Mouse (Mus musculus) liver, embryonic 13.5 days (tissue): ENCODE results near the gene Tarbp2. TPM values are rescaled to one million over a fixed set of nuclear protein-coding genes. Genes with fewer than 3 reads are reported as not detected.
A peak's percentile ranks its signal among the peaks of the same experiment; 100 is the strongest.

Experiments
- ATAC-seq: fragments of 200-750 bp; cut with Nextera tagmentation; 2 replicates; pipeline ENCODE4 v1.8.0; 2017; ENCODE audit warnings: low read depth, mild to moderate bottlenecking, moderate number of reproducible peaks, moderate library complexity
- DNase-seq: peaks from one replicate; pipeline ENCODE4 v3.0.0; 2022
- H3K27ac ChIP-seq: fragments of 300-500 bp; sonication (generic); 2 replicates; pipeline ENCODE4 v1.5.1; 2015; ENCODE audit warnings: moderate library complexity, mild to moderate bottlenecking, inconsistent platforms
- H3K27me3 ChIP-seq: fragments of 300-500 bp; sonication (generic); 2 replicates; pipeline ENCODE4 v1.6.1; 2015; ENCODE audit warnings: mild to moderate bottlenecking, inconsistent platforms
- H3K36me3 ChIP-seq: fragments of 300-500 bp; sonication (generic); 2 replicates; pipeline ENCODE4 v1.6.1; 2015; ENCODE audit warnings: mild to moderate bottlenecking, inconsistent platforms
- H3K4me1 ChIP-seq: fragments of 300-500 bp; sonication (generic); replicated peaks from 2 replicates; pipeline ENCODE4 v1.6.1; 2015; ENCODE audit warnings: inconsistent platforms
- H3K4me2 ChIP-seq: fragments of 300-500 bp; sonication (generic); 2 replicates; pipeline ENCODE4 v1.6.1; 2015; ENCODE audit warnings: inconsistent platforms, mild to moderate bottlenecking, moderate library complexity
- H3K4me3 ChIP-seq: fragments of 300-500 bp; sonication (generic); replicated peaks from 2 replicates; pipeline ENCODE4 v1.5.1; 2015; ENCODE audit warnings: mild to moderate bottlenecking, inconsistent platforms
- H3K9ac ChIP-seq: fragments of 300-500 bp; sonication (generic); 2 replicates; pipeline ENCODE4 v1.6.1; 2015; ENCODE audit warnings: mild to moderate bottlenecking, inconsistent platforms
- H3K9me3 ChIP-seq: fragments of 300-500 bp; sonication (generic); replicated peaks from 2 replicates; pipeline ENCODE4 v1.6.1; 2016; ENCODE audit warnings: inconsistent platforms
- WGBS: fragments of 180-500 bp; shearing (Covaris S2); methylation state at CpG from one replicate; pipeline ENCODE4 v1.1.7; 2015; ENCODE audit not compliant: insufficient replicate concordance; 5-methylcytosine and 5-hydroxymethylcytosine counted together
- polyA plus RNA-seq: library from polyadenylated mRNA; unstranded; fragments of >200 nt; fragmentation: Nextera tagmentation; extraction: Ambion mirVana; gene quantifications from 2 replicates; pipeline ENCODE4 v1.2.1, GENCODE M21; 2015

The Tarbp2 gene
- polyA plus RNA-seq, 1 experiment from 2014 or later, result 52.2 TPM

DNA sequence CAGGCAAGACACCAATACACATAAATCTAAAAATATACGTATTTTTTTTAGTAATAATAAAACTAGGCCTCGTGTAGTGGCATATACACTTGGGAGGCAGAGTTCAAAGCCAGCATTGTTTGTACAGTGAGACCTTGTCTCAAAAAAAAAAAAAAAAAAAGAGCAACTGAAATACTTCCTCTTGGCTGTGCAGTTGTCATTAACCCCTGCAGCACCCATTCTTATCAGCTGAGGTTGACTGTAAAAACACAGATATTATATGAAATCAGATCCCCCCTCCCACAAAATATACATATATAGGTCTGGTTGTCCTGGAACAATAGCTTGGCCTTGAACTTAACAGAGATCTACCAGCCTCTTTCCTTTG is 11.5 kb upstream of the Tarbp2 start:
- no peaks in the 10 kb centered on the region for H3K9me3 ChIP-seq
- H3K4me1 ChIP-seq, result peaks cover 44% of the 10 kb centered on the region
- DNase-seq (no peak), ATAC-seq (no peak)
- peaks cover 36% of the 10 kb centered on the region for H3K36me3 ChIP-seq
- H3K27ac ChIP-seq, result no peak overlapping the region
- no peak overlapping the region for H3K4me3 ChIP-seq
- WGBS, result 44% methylated on average over 2 of the region's 2 CpGs
- no peak overlapping the region for H3K4me2 ChIP-seq
- H3K27me3 ChIP-seq, result peaks cover 13% of the 10 kb centered on the region
- H3K9ac ChIP-seq, result no peak overlapping the region

DNA sequence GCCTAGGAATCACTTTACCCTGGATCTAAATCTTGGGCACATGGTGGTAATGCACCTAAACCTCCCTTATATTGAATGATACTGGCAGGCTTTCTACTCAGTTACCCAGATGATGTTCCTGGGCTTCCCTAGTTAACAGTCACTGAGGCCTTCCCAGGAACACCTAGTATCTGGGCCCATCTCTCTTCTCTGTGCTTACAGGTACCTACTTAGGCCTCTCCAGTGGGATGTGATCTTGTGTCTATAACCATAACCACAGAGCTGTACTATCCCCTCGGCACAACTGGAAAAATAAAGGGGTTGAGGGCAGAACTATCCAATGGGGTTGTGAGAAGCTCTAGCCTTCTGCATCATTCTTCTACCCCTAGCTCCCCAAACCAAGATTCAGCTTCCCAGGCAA is 11.1 kb upstream of the Tarbp2 start:
- WGBS, result 65% methylated on average over 1 of the region's 1 CpGs
- DNase-seq, result no peak
- Histone ChIP-seq H3K4me1 (peaks cover 44% of the 10 kb centered on the region), H3K9ac (no peak overlapping the region), H3K27ac (no peak overlapping the region), H3K27me3 (peaks cover 17% of the 10 kb centered on the region), H3K4me2 (no peak overlapping the region), H3K9me3 (no peaks in the 10 kb centered on the region), H3K36me3 (peaks cover 32% of the 10 kb centered on the region), H3K4me3 (no peak overlapping the region)
- ATAC-seq, result no peak

DNA sequence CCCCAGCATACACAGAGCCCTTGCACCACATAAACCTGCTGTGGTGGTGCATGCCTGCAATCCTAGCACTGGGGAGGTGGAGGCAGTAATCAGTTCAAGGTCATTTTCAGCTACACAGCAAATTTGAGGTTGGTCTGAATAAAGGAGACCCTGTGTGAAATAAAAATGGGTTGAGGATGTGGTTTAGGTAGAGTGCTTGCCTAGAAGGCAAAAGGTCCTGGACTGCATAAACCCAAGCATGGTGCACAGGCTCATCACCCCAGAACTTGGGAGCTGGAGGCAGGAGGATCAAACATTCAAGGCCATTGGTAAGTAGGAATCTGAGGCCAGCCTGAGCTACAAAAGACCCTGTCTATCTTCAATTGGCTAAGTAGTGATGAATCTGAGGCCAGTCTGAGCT is 10.4 kb upstream of the Tarbp2 start:
- H3K4me3 ChIP-seq, result no peak overlapping the region
- no peak overlapping the region for H3K27ac ChIP-seq
- ATAC-seq (no peak), DNase-seq (no peak)
- H3K9ac ChIP-seq, result no peak overlapping the region
- peaks cover 22% of the 10 kb centered on the region for H3K27me3 ChIP-seq
- peaks cover 25% of the 10 kb centered on the region for H3K36me3 ChIP-seq
- no peaks in the 10 kb centered on the region for H3K9me3 ChIP-seq
- H3K4me2 ChIP-seq, result no peak overlapping the region
- peaks cover 47% of the 10 kb centered on the region for H3K4me1 ChIP-seq

DNA sequence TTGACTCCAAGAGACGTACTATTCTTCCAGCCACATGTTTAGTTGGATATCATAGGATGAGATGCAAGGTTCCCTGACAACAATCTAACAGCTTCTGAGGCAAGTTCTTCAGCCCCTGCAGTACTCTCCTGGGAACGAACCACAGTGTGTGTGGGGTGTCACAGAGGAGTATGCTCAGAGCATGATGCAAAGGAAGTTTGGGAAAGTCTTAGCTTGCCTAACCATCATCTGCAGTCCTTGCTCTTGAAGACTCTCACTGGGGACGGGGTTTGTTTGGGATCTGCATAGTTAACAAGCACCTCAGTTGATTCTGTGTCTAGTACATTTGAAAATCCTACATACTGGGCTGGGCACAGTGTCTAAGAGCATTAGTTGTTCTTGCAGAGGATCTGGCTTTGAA is 9.7 kb upstream of the Tarbp2 start:
- H3K9ac ChIP-seq, result no peak overlapping the region
- ATAC-seq, result no peak
- no peak for DNase-seq
- H3K4me2 ChIP-seq, result no peak overlapping the region
- H3K36me3 ChIP-seq, result peaks cover 17% of the 10 kb centered on the region
- no peak overlapping the region for H3K27ac ChIP-seq
- H3K27me3 ChIP-seq, result peaks cover 22% of the 10 kb centered on the region
- 60% methylated on average over 3 of the region's 3 CpGs for WGBS
- H3K4me1 ChIP-seq, result peaks cover 47% of the 10 kb centered on the region
- no peaks in the 10 kb centered on the region for H3K9me3 ChIP-seq
- no peak overlapping the region for H3K4me3 ChIP-seq

DNA sequence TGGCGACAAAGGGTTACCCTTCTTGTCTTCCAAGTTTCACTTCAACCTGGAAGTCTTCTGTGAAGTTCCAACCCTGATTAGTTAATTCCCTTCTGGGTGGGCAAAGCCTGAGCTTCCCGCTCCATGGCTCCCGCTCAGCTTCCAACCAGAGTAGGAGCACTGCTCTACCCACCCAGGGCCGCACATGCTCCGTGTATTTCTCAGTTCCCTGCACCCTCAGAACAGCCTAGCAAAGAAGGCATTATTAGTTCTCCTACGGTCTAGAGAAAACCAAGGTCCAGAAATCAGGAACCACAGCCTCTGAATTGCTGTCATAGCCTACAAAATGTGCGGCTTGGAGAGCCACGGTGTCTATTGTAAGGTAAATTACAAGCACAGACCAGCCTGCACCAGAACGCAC is 7.9 kb upstream of the Tarbp2 start:
- H3K27ac ChIP-seq, result peak overlapping the region; percentile 50; the same call in 1 of the 2 replicates
- ATAC-seq, result no peak; the same call in 1 of the 2 replicates
- peaks cover 45% of the 10 kb centered on the region for H3K4me1 ChIP-seq
- H3K4me2 ChIP-seq, result peak overlapping the region; percentile 97
- H3K9me3 ChIP-seq, result no peaks in the 10 kb centered on the region
- H3K4me3 ChIP-seq, result peak overlapping the region; percentile 68
- 13% methylated on average over 9 of the region's 9 CpGs for WGBS
- no peak for DNase-seq
- H3K9ac ChIP-seq, result peak overlapping the region; percentile 70
- H3K36me3 ChIP-seq, result peaks cover under 1% of the 10 kb centered on the region; the same call in 1 of the 2 replicates
- peaks cover 22% of the 10 kb centered on the region for H3K27me3 ChIP-seq

DNA sequence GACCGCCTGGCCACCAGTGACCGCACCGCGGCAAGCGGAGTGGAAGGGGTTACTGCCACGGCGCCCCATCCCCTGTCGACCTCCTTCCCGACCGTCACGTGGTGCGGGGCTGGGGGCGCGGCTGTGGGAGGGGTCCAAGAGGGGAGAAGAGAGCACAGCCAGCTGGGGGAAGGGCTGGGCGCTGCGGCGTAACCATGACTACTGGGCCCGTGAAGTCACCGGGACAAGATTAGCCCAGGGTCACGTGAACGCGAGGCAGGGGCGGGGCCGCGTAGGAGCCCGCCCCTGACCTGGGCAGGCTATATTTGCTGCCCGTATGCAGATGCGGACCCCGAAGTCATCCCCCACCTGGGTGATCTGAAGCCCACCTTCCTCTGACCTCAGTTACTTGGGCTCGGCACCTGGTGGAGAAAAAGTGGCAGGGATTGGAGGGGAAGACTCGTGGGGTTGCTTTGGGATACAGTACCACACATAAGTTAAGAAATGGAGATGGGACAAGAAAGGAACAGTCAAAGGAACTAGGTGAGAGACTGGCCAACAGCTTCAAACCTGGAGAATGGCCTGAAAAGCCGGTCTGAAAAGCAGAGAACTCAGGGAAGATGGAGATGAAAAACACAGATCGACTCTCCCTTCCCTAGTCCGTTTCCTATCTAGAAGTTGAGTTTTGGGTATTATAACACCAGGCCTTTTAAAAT is 7.3 kb upstream of the Tarbp2 start:
- Histone ChIP-seq H3K36me3 (no peaks in the 10 kb centered on the region), H3K27me3 (peaks cover 22% of the 10 kb centered on the region), H3K4me2 (peak overlapping the region; percentile 97), H3K27ac (peak overlapping the region; percentile 50; the same call in 1 of the 2 replicates), H3K9me3 (no peaks in the 10 kb centered on the region), H3K9ac (peak overlapping the region; percentile 70), H3K4me3 (peak overlapping the region; percentile 68), H3K4me1 (peaks cover 39% of the 10 kb centered on the region)
- DNase-seq, result peak; percentile 78
- peak; percentile 87 for ATAC-seq
- 4% methylated on average over 33 of the region's 34 CpGs for WGBS

DNA sequence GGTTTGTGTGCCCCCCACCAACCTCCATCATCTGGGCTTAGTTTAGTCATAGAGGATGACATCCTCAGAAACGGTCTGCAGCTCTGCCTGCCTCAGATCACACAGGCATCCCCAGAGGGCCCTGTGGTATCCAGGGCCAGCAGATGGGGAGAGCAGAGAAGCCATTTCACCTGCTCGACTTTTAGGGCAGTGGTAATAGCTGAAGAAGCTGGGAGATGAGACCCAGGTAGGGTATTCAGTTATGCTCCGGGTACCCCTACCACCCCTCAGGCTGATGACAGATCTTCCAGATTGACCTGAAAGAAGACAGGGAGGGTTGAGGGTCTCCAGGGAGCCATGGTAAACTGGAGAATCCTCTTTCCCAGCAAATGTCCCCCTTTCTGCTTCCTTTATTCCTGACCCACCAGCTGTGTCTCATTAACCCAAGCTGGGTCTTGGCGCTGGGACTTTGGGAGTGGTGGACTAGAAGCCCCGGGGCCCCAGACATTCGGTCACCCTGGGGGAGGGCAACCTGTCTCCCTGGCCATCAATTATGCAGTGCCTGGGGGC is 6.6 kb upstream of the Tarbp2 start:
- no peak for DNase-seq
- Histone ChIP-seq H3K4me3 (0 out of 2 replicates have a peak overlapping the region, but pooled peaks have one; percentile 68), H3K9ac (no peak overlapping the region; the same call in 1 of the 2 replicates), H3K27ac (no peak overlapping the region), H3K9me3 (no peaks in the 10 kb centered on the region), H3K27me3 (peaks cover 25% of the 10 kb centered on the region), H3K4me2 (peak overlapping the region; percentile 97), H3K36me3 (no peaks in the 10 kb centered on the region), H3K4me1 (peaks cover 39% of the 10 kb centered on the region)
- ATAC-seq, result 0 out of 2 replicates have a peak, but pooled peaks have one; percentile 16
- WGBS, result 42% methylated on average over 6 of the region's 6 CpGs

DNA sequence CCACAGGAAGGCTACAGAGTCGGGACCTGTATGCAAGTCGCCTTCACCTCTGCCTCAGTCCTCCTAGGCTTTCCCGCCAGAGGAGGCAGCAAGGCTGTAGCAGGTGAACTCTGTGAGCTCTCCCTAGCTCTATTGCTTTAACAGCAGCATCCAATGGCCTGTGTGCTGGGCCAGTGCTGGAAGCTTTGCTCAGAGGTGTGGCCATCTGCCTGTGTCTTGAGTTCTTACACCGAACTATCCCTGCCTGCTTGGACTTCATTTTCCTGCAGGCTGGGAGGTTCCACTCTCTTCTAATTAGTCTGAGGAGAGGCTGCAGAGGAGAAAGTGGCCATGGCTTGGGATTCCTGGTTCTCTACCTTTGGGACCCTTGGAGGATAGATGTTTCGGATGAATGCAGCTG is 6.0 kb upstream of the Tarbp2 start:
- Histone ChIP-seq H3K4me2 (no peak overlapping the region), H3K36me3 (no peaks in the 10 kb centered on the region), H3K9me3 (no peaks in the 10 kb centered on the region), H3K27me3 (peaks cover 26% of the 10 kb centered on the region), H3K27ac (no peak overlapping the region), H3K4me1 (peaks cover 40% of the 10 kb centered on the region), H3K9ac (no peak overlapping the region), H3K4me3 (no peak overlapping the region)
- DNase-seq (no peak), ATAC-seq (no peak)
- 60% methylated on average over 5 of the region's 5 CpGs for WGBS

DNA sequence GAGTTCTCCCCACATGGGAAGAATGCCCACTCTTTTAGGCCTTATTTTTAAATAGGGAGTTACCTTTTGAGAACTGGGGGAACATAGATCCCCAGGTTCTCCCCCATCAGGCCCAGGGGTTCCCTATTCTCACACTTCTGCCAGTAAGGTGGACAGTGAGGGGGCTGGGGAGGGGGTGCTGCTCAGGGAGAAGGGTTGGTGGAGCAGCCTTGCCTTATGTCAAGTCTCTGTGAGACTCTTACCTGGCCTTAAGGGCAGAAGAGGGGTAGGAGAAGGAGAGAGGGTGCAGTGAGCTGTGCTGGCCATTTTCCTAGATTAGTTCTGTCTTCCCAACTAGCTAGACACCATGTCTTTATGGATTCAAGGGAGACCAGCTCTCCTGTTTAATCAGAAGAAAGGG is 5.5 kb upstream of the Tarbp2 start:
- Histone ChIP-seq H3K9ac (no peak overlapping the region), H3K36me3 (no peaks in the 10 kb centered on the region), H3K4me1 (peaks cover 44% of the 10 kb centered on the region), H3K4me3 (no peak overlapping the region), H3K27ac (no peak overlapping the region), H3K4me2 (no peak overlapping the region), H3K9me3 (no peaks in the 10 kb centered on the region), H3K27me3 (peaks cover 26% of the 10 kb centered on the region)
- DNase-seq (no peak), ATAC-seq (no peak)

DNA sequence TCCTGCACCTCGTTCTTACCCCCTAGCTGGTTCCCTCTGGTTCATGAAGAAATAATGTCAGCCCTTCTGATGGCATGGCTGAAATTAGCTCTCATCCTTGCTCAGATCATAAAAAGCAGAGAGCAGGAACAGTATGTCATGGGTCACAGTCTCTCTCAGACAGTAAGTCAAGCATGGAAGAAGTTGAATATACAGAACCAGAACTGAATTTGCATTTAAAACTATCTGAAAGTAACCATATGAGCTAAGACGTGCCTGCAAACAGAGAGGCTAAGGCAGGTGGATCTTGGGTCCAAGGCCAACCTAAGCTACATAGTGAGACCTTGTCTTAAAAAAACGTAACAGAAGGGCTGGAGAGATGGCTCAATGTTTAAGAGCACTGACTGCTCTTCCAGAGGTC is 5.0 kb upstream of the Tarbp2 start:
- Histone ChIP-seq H3K27ac (no peak overlapping the region), H3K36me3 (no peaks in the 10 kb centered on the region), H3K4me3 (no peak overlapping the region), H3K4me2 (no peak overlapping the region), H3K4me1 (peaks cover 44% of the 10 kb centered on the region), H3K9ac (no peak overlapping the region), H3K9me3 (no peaks in the 10 kb centered on the region), H3K27me3 (peaks cover 26% of the 10 kb centered on the region)
- ATAC-seq (no peak), DNase-seq (no peak)
- 54% methylated on average over 3 of the region's 3 CpGs for WGBS

DNA sequence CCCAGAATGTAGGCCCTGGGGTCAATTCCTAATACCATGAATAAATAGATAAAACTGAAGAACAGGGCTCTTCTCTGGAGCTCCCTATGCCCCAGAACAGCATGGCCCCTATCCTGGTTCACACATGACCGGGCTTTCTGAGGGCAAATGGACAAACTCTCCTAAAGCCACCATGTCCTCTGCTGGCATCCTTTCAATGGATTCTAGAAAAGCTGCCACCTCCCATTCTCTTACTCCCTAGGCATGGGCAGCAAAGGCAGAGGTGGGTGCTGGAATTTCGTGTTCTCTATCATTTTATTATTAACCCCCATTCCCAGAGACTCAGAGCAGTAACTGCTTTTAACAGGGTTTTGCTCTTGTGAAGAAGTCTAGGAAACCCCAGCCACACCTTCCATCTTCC is 2.7 kb upstream of the Tarbp2 start:
- Histone ChIP-seq H3K4me2 (no peak overlapping the region), H3K9me3 (no peaks in the 10 kb centered on the region), H3K4me3 (no peak overlapping the region), H3K27ac (no peak overlapping the region), H3K9ac (no peak overlapping the region), H3K36me3 (no peaks in the 10 kb centered on the region), H3K27me3 (peaks cover 20% of the 10 kb centered on the region; the same call in 1 of the 2 replicates), H3K4me1 (peaks cover 50% of the 10 kb centered on the region)
- DNase-seq (no peak), ATAC-seq (no peak)
- 58% methylated on average over 2 of the region's 2 CpGs for WGBS

DNA sequence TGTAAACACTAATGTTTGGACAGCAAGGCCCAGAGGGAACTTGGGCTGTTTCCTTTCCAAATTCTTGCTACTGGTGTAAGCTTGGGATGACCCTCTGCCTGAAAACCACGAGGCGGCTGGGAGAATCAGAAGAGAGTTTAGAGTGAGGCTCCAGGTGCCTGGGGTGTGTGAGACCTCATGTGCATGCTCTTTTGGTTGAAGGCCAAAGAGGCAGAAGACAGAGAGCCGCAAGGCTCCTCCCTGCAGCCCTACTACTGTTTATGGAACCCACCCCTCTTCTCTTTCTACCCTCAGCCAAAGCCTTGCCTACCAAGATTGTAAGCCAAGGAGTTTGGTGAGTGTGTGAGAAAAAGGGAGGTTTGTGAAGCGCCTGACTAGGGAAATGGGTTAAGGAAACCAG is 2.2 kb upstream of the Tarbp2 start:
- H3K4me1 ChIP-seq, result peaks cover 50% of the 10 kb centered on the region
- H3K27ac ChIP-seq, result no peak overlapping the region
- H3K4me3 ChIP-seq, result peak overlapping the region; percentile 81; the same call in 1 of the 2 replicates
- H3K4me2 ChIP-seq, result peak overlapping the region; percentile 98
- ATAC-seq, result no peak
- WGBS, result 59% methylated on average over 4 of the region's 4 CpGs
- peaks cover 2% of the 10 kb centered on the region; the same call in 1 of the 2 replicates for H3K36me3 ChIP-seq
- no peaks in the 10 kb centered on the region for H3K9me3 ChIP-seq
- DNase-seq, result no peak
- peaks cover 16% of the 10 kb centered on the region; the same call in 1 of the 2 replicates for H3K27me3 ChIP-seq
- H3K9ac ChIP-seq, result peak overlapping the region; percentile 75
